Mouse (Mus musculus): ENCODE measurements at regions not wholly inside any gene's neighbourhood (a gene's known extent, or its start where the extent isn't known, plus 50 kb on each side); places are given as distances from the start of the nearest gene placed in this dataset.

GRCm38 (mm10) chr12:25245251-25245650 is 148.3 kb upstream of the Id2 start:
- ATAC-seq (replicated peaks; ENCODE audit: low FRiP score), result no peak
- no peak overlapping the region for H3K4me2 ChIP-seq
- H3K4me3 ChIP-seq (replicated peaks), result no peak overlapping the region
- H3K9ac ChIP-seq, result no peak overlapping the region
- peaks cover 19% of the 10 kb centered on the region for H3K4me1 ChIP-seq
- 65% methylated on average over 5 of the region's 5 CpGs for WGBS
- peak overlapping the region; percentile 68 for H3K27ac ChIP-seq
- no peaks in the 10 kb centered on the region for H3K27me3 ChIP-seq
- H3K36me3 ChIP-seq, result no peaks in the 10 kb centered on the region
- H3K9me3 ChIP-seq (replicated peaks), result no peaks in the 10 kb centered on the region

GRCm38 (mm10) chr12:25244666-25245065 is 147.7 kb upstream of the Id2 start:
- no peak overlapping the region for H3K27ac ChIP-seq
- no peak overlapping the region for H3K4me2 ChIP-seq
- WGBS, result 100% methylated on average over 1 of the region's 1 CpGs
- H3K4me1 ChIP-seq, result peaks cover 24% of the 10 kb centered on the region
- H3K4me3 ChIP-seq (replicated peaks), result no peak overlapping the region
- H3K9ac ChIP-seq, result no peak overlapping the region
- no peaks in the 10 kb centered on the region for H3K27me3 ChIP-seq
- H3K9me3 ChIP-seq (replicated peaks), result no peaks in the 10 kb centered on the region
- no peak for ATAC-seq (replicated peaks; ENCODE audit: low FRiP score)
- H3K36me3 ChIP-seq, result no peaks in the 10 kb centered on the region

GRCm38 (mm10) chr12:25243901-25244300 is 147.0 kb upstream of the Id2 start:
- H3K27me3 ChIP-seq, result no peaks in the 10 kb centered on the region
- WGBS, result 63% methylated on average over 1 of the region's 1 CpGs
- no peak for ATAC-seq (replicated peaks; ENCODE audit: low FRiP score)
- H3K4me3 ChIP-seq (replicated peaks), result no peak overlapping the region
- H3K9me3 ChIP-seq (replicated peaks), result no peaks in the 10 kb centered on the region
- no peak overlapping the region for H3K4me2 ChIP-seq
- H3K4me1 ChIP-seq, result peaks cover 18% of the 10 kb centered on the region
- no peaks in the 10 kb centered on the region for H3K36me3 ChIP-seq
- no peak overlapping the region for H3K27ac ChIP-seq
- no peak overlapping the region for H3K9ac ChIP-seq

GRCm38 (mm10) chr12:25242369-25242768 is 145.4 kb upstream of the Id2 start:
- H3K27ac ChIP-seq, result no peak overlapping the region
- H3K4me2 ChIP-seq, result no peak overlapping the region
- H3K9ac ChIP-seq, result no peak overlapping the region
- H3K4me1 ChIP-seq, result peaks cover 10% of the 10 kb centered on the region
- no peak for ATAC-seq (replicated peaks; ENCODE audit: low FRiP score)
- H3K4me3 ChIP-seq (replicated peaks), result no peak overlapping the region
- no peaks in the 10 kb centered on the region for H3K36me3 ChIP-seq
- no peaks in the 10 kb centered on the region for H3K27me3 ChIP-seq
- no peaks in the 10 kb centered on the region for H3K9me3 ChIP-seq (replicated peaks)
- 67% methylated on average over 3 of the region's 3 CpGs for WGBS

- H3K36me3 ChIP-seq, result no peaks in the 10 kb centered on the region
- no peaks in the 10 kb centered on the region for H3K9me3 ChIP-seq (replicated peaks)
- 81% methylated on average over 3 of the region's 3 CpGs for WGBS
- peaks cover 10% of the 10 kb centered on the region for H3K4me1 ChIP-seq
- no peak overlapping the region for H3K4me2 ChIP-seq
- H3K4me3 ChIP-seq (replicated peaks), result no peak overlapping the region
- no peaks in the 10 kb centered on the region for H3K27me3 ChIP-seq
- H3K27ac ChIP-seq, result no peak overlapping the region
- no peak overlapping the region for H3K9ac ChIP-seq
- ATAC-seq (replicated peaks; ENCODE audit: low FRiP score), result no peak
Observed at GRCm38 (mm10) chr12:25241675-25242074, 144.7 kb upstream of the Id2 start.

- ATAC-seq (replicated peaks; ENCODE audit: low FRiP score), result no peak
Observed at GRCm38 (mm10) chr12:25240796-25241195, 143.9 kb upstream of the Id2 start.

GRCm38 (mm10) chr12:25240142-25240541 is 143.2 kb upstream of the Id2 start:
- ATAC-seq (replicated peaks; ENCODE audit: low FRiP score), result 0 out of 2 replicates have a peak, but pooled peaks have one; percentile 12
- WGBS, result 41% methylated on average over 12 of the region's 12 CpGs

More at GRCm38 (mm10) chr12:25240796-25241195, 143.9 kb upstream of the Id2 start:
- H3K4me1 ChIP-seq, result peaks cover 10% of the 10 kb centered on the region
- WGBS, result 52% methylated on average over 3 of the region's 3 CpGs
- no peak overlapping the region for H3K4me2 ChIP-seq
- H3K4me3 ChIP-seq (replicated peaks), result no peak overlapping the region
- no peak overlapping the region for H3K9ac ChIP-seq
- no peaks in the 10 kb centered on the region for H3K27me3 ChIP-seq
- H3K9me3 ChIP-seq (replicated peaks), result no peaks in the 10 kb centered on the region
- no peaks in the 10 kb centered on the region for H3K36me3 ChIP-seq
- H3K27ac ChIP-seq, result no peak overlapping the region

GRCm38 (mm10) chr12:25235071-25235470 is 138.1 kb upstream of the Id2 start:
- H3K9ac ChIP-seq, result no peak overlapping the region
- no peak overlapping the region for H3K4me2 ChIP-seq
- no peak overlapping the region for H3K27ac ChIP-seq
- no peaks in the 10 kb centered on the region for H3K36me3 ChIP-seq
- H3K4me1 ChIP-seq, result peaks cover 27% of the 10 kb centered on the region
- H3K4me3 ChIP-seq (replicated peaks), result no peak overlapping the region
- 42% methylated on average over 8 of the region's 8 CpGs for WGBS
- no peak for ATAC-seq (replicated peaks; ENCODE audit: low FRiP score)
- no peaks in the 10 kb centered on the region for H3K9me3 ChIP-seq (replicated peaks)
- H3K27me3 ChIP-seq, result no peaks in the 10 kb centered on the region

More at GRCm38 (mm10) chr12:25240142-25240541, 143.2 kb upstream of the Id2 start:
- H3K4me2 ChIP-seq, result no peak overlapping the region
- H3K4me1 ChIP-seq, result peaks cover 17% of the 10 kb centered on the region
- no peak overlapping the region for H3K4me3 ChIP-seq (replicated peaks)
- no peak overlapping the region for H3K27ac ChIP-seq
- no peak overlapping the region for H3K9ac ChIP-seq
- no peaks in the 10 kb centered on the region for H3K9me3 ChIP-seq (replicated peaks)
- H3K36me3 ChIP-seq, result no peaks in the 10 kb centered on the region
- no peaks in the 10 kb centered on the region for H3K27me3 ChIP-seq

GRCm38 (mm10) chr12:25234636-25235035 is 137.7 kb upstream of the Id2 start:
- Histone ChIP-seq H3K27me3 (no peaks in the 10 kb centered on the region), H3K4me2 (no peak overlapping the region), H3K9me3 (replicated peaks) (no peaks in the 10 kb centered on the region), H3K4me1 (peaks cover 23% of the 10 kb centered on the region), H3K36me3 (no peaks in the 10 kb centered on the region), H3K4me3 (replicated peaks) (no peak overlapping the region), H3K27ac (no peak overlapping the region), H3K9ac (no peak overlapping the region)
- no peak for ATAC-seq (replicated peaks; ENCODE audit: low FRiP score)
- 68% methylated on average over 3 of the region's 3 CpGs for WGBS

GRCm38 (mm10) chr12:25233027-25233535 is 136.1 kb upstream of the Id2 start:
- no peak overlapping the region for H3K4me2 ChIP-seq
- no peaks in the 10 kb centered on the region for H3K9me3 ChIP-seq (replicated peaks)
- H3K27ac ChIP-seq, result no peak overlapping the region
- H3K36me3 ChIP-seq, result no peaks in the 10 kb centered on the region
- H3K4me1 ChIP-seq, result peaks cover 22% of the 10 kb centered on the region
- WGBS, result 56% methylated on average over 4 of the region's 4 CpGs
- ATAC-seq (replicated peaks; ENCODE audit: low FRiP score), result no peak
- no peaks in the 10 kb centered on the region for H3K27me3 ChIP-seq
- H3K4me3 ChIP-seq (replicated peaks), result no peak overlapping the region
- no peak overlapping the region for H3K9ac ChIP-seq

GRCm38 (mm10) chr12:25232358-25233026 is 135.6 kb upstream of the Id2 start:
- Histone ChIP-seq H3K36me3 (no peaks in the 10 kb centered on the region), H3K27ac (no peak overlapping the region), H3K4me1 (peaks cover 22% of the 10 kb centered on the region), H3K27me3 (no peaks in the 10 kb centered on the region), H3K9ac (no peak overlapping the region), H3K4me3 (replicated peaks) (no peak overlapping the region), H3K9me3 (replicated peaks) (no peaks in the 10 kb centered on the region), H3K4me2 (no peak overlapping the region)
- WGBS, result 87% methylated on average over 5 of the region's 5 CpGs
- ATAC-seq (replicated peaks; ENCODE audit: low FRiP score), result no peak

- H3K9ac ChIP-seq, result no peak overlapping the region
- H3K4me3 ChIP-seq (replicated peaks), result no peak overlapping the region
- no peaks in the 10 kb centered on the region for H3K27me3 ChIP-seq
- no peaks in the 10 kb centered on the region for H3K36me3 ChIP-seq
- WGBS, result 87% methylated on average over 2 of the region's 2 CpGs
- peaks cover 16% of the 10 kb centered on the region for H3K4me1 ChIP-seq
- no peak overlapping the region for H3K27ac ChIP-seq
- H3K4me2 ChIP-seq, result no peak overlapping the region
- no peak for ATAC-seq (replicated peaks; ENCODE audit: low FRiP score)
- no peaks in the 10 kb centered on the region for H3K9me3 ChIP-seq (replicated peaks)
Observed at GRCm38 (mm10) chr12:25228708-25229107, 131.8 kb upstream of the Id2 start.

GRCm38 (mm10) chr12:25227736-25228135 is 130.8 kb upstream of the Id2 start:
- Histone ChIP-seq H3K4me1 (peaks cover 9% of the 10 kb centered on the region; the same call in 1 of the 2 replicates), H3K27me3 (no peaks in the 10 kb centered on the region), H3K9me3 (replicated peaks) (no peaks in the 10 kb centered on the region), H3K4me3 (replicated peaks) (no peak overlapping the region), H3K4me2 (no peak overlapping the region), H3K27ac (no peak overlapping the region), H3K36me3 (no peaks in the 10 kb centered on the region), H3K9ac (no peak overlapping the region)
- WGBS, result 89% methylated on average over 4 of the region's 4 CpGs
- no peak for ATAC-seq (replicated peaks; ENCODE audit: low FRiP score)
